Mouse (Mus musculus): Measurements from ENCODE around the gene Scaf4.

Gene Scaf4

GRCm38 (mm10) chr16:90198626-90199025 is 85.7 kb downstream of the Scaf4 start:
- no peak for DNase-seq

DNA sequence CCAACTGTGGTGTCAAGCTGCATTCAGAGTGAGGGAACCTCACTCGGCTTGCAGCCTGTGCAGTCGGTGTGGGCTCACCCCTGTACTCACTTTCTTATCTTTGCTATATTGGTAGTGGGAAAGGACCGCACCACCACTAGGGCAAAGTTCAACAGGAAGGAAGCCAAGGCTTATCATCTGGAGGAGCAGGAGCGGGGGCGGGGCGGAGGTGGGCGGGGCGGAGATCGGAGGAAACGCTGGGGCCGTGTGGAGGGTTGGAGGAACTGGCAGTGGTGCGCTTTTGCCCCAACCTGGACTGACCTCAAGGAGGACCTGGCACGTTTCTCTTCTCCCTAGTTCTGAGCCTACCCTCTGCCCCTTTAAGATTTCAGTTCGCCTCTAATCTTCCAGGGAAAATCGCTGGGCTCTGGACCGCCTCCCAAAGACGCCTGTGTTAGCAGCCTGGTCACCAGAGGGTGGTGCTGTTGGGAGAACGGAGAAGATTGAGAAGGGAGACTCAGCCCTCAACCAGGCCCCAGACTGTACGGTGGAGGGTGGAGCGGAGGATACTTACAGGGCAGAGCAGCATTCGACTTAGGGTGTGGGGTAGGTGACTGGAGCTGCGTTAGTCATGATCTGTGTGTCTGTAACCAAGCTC is 86.8 kb downstream of the Scaf4 start:
- peak; percentile 59 to 61 for DNase-seq

GRCm38 (mm10) chr16:90196688-90197240 is 87.5 kb downstream of the Scaf4 start:
- DNase-seq, result no peak

DNA sequence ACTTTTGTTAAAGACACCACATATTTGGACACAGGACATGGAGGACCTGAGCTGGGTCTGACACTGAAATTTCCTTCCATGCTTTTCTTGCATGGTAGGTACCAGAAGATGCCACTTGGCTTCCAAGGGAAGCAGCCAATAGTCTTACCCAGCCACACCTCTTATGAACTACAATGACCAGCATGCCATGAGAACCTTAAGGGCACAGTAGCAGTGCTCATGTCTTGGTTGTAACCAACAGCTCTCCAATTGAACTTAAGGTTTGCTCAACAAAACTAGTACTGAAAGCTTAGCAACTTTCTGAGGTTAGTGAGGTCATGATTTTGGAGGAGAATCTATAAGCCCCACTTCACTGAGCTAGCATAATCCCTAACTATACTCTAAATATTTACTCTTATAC is 90.6 kb downstream of the Scaf4 start:
- no peak for DNase-seq

DNA sequence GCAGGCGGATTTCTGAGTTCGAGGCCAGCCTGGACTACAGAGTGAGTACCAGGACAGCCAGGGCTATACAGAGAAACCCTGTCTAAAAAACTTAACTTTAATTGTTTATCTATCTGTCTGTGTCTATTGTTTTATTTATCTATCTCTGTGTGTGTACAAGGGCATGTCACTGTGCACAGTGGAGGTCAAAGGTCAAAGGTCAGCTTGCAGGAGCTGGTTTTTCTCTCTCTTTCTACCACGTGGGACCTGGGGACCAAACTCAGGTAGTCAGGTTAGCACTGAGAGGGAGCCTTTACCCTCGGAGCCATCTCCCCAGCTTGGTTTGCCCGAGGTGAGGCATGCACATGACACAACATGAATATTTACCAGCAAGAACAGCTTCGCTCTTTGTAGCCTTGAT is 93.0 kb downstream of the Scaf4 start:
- DNase-seq, result no peak

DNA sequence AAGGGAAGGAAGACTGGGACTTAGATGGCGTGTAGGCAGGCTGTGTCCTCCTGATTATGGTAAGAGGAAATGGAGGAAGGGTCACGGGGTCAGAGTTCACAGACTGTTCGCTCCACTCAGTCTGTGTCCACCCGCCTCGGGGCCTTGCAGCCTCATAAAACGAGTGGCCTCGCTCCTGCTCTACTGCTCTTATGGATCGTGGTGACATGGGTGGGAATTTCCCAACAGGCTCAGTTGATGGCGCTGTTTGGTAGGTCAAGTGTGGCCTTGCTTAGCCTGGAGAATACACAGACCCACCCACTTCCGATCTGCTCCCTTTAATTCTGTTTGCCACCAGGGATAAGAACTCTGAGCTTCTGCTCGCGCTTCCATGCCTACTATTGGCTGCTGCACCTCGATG is 96.8 kb downstream of the Scaf4 start:
- DNase-seq, result no peak

- peak; percentile 84 to 91 for DNase-seq
These were observed 98.2 kb downstream of the Scaf4 start for GRCm38 (mm10) chr16:90185928-90186588.

GRCm38 (mm10) chr16:90184135-90184534 is 100.2 kb downstream of the Scaf4 start:
- no peak for DNase-seq

GRCm38 (mm10) chr16:90181673-90182072 is 102.6 kb downstream of the Scaf4 start:
- DNase-seq, result peak; percentile 46 to 53

- DNase-seq, result no peak
These were observed 103.3 kb downstream of the Scaf4 start for GRCm38 (mm10) chr16:90180975-90181374.

DNA sequence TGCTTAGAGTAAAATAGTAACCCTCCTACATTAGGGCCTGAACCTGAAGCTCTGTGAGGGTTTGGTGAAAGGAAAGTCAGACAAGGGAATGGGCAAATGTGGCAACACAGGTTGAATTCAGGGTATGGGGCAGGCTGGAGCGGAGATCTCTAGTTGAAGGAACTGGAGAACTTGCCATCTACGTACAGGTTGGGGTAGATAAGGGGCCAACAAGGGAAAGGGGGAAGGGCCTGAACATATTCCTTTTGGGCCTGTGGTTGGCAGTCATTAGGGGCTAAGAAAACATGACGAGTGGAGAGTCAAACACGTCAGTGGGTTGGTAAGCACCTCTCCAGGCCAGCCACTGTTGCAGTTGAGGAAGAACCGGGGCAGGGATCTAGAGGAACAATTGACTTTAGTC is 104.4 kb downstream of the Scaf4 start:
- DNase-seq, result no peak

DNA sequence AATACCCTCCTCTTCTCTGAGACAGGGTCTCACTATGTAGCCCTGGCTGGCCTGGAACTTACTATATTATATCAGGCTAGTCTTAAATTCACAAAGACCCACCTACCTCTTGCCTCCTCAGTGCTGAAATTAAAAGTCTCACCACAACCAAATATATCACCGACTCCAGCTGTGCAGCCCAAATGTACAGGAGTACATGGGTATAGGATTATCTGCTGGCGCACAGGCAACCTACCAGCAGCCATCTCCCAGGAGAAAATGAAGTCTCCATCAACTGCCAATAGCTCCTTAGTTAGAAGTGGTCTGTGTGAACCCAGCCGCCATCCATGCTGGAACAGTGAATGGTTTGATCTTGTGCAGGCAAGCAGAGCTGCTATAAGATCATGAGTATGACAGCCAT is 105.9 kb downstream of the Scaf4 start:
- no peak for DNase-seq

DNA sequence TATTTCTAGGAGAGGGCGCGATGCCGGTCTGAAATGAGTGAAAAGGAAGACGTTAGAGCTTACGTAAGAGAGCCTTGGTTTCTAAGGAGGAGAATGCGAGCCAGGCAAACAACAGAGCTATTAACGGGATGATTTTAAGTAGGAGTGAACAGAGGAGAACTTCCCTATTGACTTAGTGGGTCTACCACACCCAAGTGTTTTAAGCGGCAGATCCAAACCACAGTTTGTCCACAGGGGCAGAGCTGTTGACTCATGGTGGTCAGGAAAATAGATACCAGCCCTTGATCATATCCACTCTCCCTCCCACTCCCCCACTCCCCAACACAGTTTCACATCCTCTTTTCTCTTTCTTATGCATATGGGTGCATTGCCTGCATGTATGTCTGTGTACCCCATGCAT is 106.9 kb downstream of the Scaf4 start:
- DNase-seq, result no peak

DNA sequence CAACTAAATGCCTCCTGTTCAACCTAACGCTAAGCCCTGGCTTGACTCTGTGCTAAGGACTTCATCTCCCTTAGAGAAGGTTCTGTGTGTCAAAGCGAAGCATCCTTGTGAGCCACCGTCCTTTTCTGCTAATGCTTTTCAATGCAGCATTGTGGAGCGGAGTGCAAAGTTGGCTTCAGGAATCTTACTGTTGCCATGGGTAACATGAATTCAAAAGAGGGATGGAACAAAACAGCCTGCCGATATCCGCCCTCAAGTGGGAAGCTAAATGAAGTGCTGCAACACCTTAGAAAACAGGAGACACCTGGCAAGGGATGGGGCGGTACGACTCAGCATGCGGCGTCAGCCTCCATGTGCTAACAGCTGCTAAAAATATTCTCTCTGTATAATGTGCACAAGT is 107.8 kb downstream of the Scaf4 start:
- no peak for DNase-seq
